Mouse (Mus musculus): ENCODE measurements around the gene Lrch4. TPM values are rescaled to one million over a fixed set of nuclear protein-coding genes. Genes with fewer than 3 reads are reported as not detected.

Gene Lrch4
- polyA plus RNA-seq, 1 experiment from 2014 or later: 36.4 TPM

GRCm38 (mm10) chr5:137627991-137628390 lies 930 bp upstream of the Lrch4 start:
- peaks cover 41% of the 10 kb centered on the region for H3K4me1 ChIP-seq (ENCODE audit: control insufficient read depth, insufficient read depth, low read length)
- H3K4me3 ChIP-seq (replicated peaks; ENCODE audit: low read length): peak overlapping the region; percentile 66
- H3K36me3 ChIP-seq (ENCODE audit: control insufficient read depth, insufficient read depth, low read length): no peaks in the 10 kb centered on the region
- peak overlapping the region; percentile 94 for H3K27ac ChIP-seq (ENCODE audit: low read length)
- no peaks in the 10 kb centered on the region for H3K27me3 ChIP-seq (ENCODE audit: control insufficient read depth, insufficient read depth, low read length)
- H3K9ac ChIP-seq (ENCODE audit: low read length): peak overlapping the region; percentile 76
- 3% methylated on average over 9 of the region's 9 CpGs for WGBS
- H3K9me3 ChIP-seq (replicated peaks; ENCODE audit: control insufficient read depth, low read length): no peaks in the 10 kb centered on the region
- H3K4me2 ChIP-seq (ENCODE audit: low read depth, low read length): peak overlapping the region; percentile 60
- no peak for ATAC-seq (ENCODE audit: insufficient read depth, low FRiP score)

- Histone ChIP-seq H3K4me2 (ENCODE audit: low read depth, low read length) (peak overlapping the region; percentile 92), H3K9ac (ENCODE audit: low read length) (peak overlapping the region; percentile 76), H3K27me3 (ENCODE audit: control insufficient read depth, insufficient read depth, low read length) (no peaks in the 10 kb centered on the region), H3K4me3 (replicated peaks; ENCODE audit: low read length) (peak overlapping the region; percentile 66), H3K4me1 (ENCODE audit: control insufficient read depth, insufficient read depth, low read length) (peaks cover 45% of the 10 kb centered on the region), H3K9me3 (replicated peaks; ENCODE audit: control insufficient read depth, low read length) (no peaks in the 10 kb centered on the region), H3K27ac (ENCODE audit: low read length) (peak overlapping the region; percentile 92), H3K36me3 (ENCODE audit: control insufficient read depth, insufficient read depth, low read length) (no peaks in the 10 kb centered on the region)
- 0% methylated on average over 23 of the region's 23 CpGs for WGBS
- peak; percentile 3; the same call in 1 of the 2 replicates for ATAC-seq (ENCODE audit: insufficient read depth, low FRiP score)
Measured at GRCm38 (mm10) chr5:137629306-137629721, 393 bp downstream of the Lrch4 start.

- WGBS: 13% methylated on average over 6 of the region's 6 CpGs
- H3K4me1 ChIP-seq (ENCODE audit: control insufficient read depth, insufficient read depth, low read length): peaks cover 42% of the 10 kb centered on the region
- peak overlapping the region; percentile 66 for H3K4me3 ChIP-seq (replicated peaks; ENCODE audit: low read length)
- peak overlapping the region; percentile 76 for H3K9ac ChIP-seq (ENCODE audit: low read length)
- no peaks in the 10 kb centered on the region for H3K27me3 ChIP-seq (ENCODE audit: control insufficient read depth, insufficient read depth, low read length)
- no peaks in the 10 kb centered on the region for H3K36me3 ChIP-seq (ENCODE audit: control insufficient read depth, insufficient read depth, low read length)
- peak; percentile 6; the same call in 1 of the 2 replicates for ATAC-seq (ENCODE audit: insufficient read depth, low FRiP score)
- peak overlapping the region; percentile 92 for H3K27ac ChIP-seq (ENCODE audit: low read length)
- H3K9me3 ChIP-seq (replicated peaks; ENCODE audit: control insufficient read depth, low read length): no peaks in the 10 kb centered on the region
- peak overlapping the region; percentile 92 for H3K4me2 ChIP-seq (ENCODE audit: low read depth, low read length)
Measured at GRCm38 (mm10) chr5:137629906-137630545, 1.1 kb downstream of the Lrch4 start.

GRCm38 (mm10) chr5:137630602-137631001 lies 1.7 kb downstream of the Lrch4 start:
- Histone ChIP-seq H3K4me2 (ENCODE audit: low read depth, low read length) (peak overlapping the region; percentile 92), H3K9me3 (replicated peaks; ENCODE audit: control insufficient read depth, low read length) (no peaks in the 10 kb centered on the region), H3K27ac (ENCODE audit: low read length) (peak overlapping the region; percentile 92), H3K27me3 (ENCODE audit: control insufficient read depth, insufficient read depth, low read length) (no peaks in the 10 kb centered on the region), H3K4me1 (ENCODE audit: control insufficient read depth, insufficient read depth, low read length) (peaks cover 42% of the 10 kb centered on the region), H3K36me3 (ENCODE audit: control insufficient read depth, insufficient read depth, low read length) (no peaks in the 10 kb centered on the region), H3K9ac (ENCODE audit: low read length) (peak overlapping the region; percentile 76), H3K4me3 (replicated peaks; ENCODE audit: low read length) (peak overlapping the region; percentile 66)
- 7% methylated on average over 3 of the region's 3 CpGs for WGBS
- ATAC-seq (ENCODE audit: insufficient read depth, low FRiP score): no peak

- peak overlapping the region; percentile 92 for H3K4me2 ChIP-seq (ENCODE audit: low read depth, low read length)
- no peaks in the 10 kb centered on the region for H3K36me3 ChIP-seq (ENCODE audit: control insufficient read depth, insufficient read depth, low read length)
- H3K27ac ChIP-seq (ENCODE audit: low read length): peak overlapping the region; percentile 92
- no peaks in the 10 kb centered on the region for H3K27me3 ChIP-seq (ENCODE audit: control insufficient read depth, insufficient read depth, low read length)
- H3K4me3 ChIP-seq (replicated peaks; ENCODE audit: low read length): peak overlapping the region; percentile 66
- 36% methylated on average over 9 of the region's 9 CpGs for WGBS
- ATAC-seq (ENCODE audit: insufficient read depth, low FRiP score): no peak
- H3K4me1 ChIP-seq (ENCODE audit: control insufficient read depth, insufficient read depth, low read length): peaks cover 42% of the 10 kb centered on the region
- H3K9ac ChIP-seq (ENCODE audit: low read length): peak overlapping the region; percentile 76
- no peaks in the 10 kb centered on the region for H3K9me3 ChIP-seq (replicated peaks; ENCODE audit: control insufficient read depth, low read length)
Measured at GRCm38 (mm10) chr5:137631171-137631570, 2.2 kb downstream of the Lrch4 start.

GRCm38 (mm10) chr5:137631591-137631990 lies 2.7 kb downstream of the Lrch4 start:
- peak overlapping the region; percentile 76 for H3K9ac ChIP-seq (ENCODE audit: low read length)
- peak overlapping the region; percentile 92 for H3K27ac ChIP-seq (ENCODE audit: low read length)
- no peaks in the 10 kb centered on the region for H3K36me3 ChIP-seq (ENCODE audit: control insufficient read depth, insufficient read depth, low read length)
- peaks cover 42% of the 10 kb centered on the region for H3K4me1 ChIP-seq (ENCODE audit: control insufficient read depth, insufficient read depth, low read length)
- H3K27me3 ChIP-seq (ENCODE audit: control insufficient read depth, insufficient read depth, low read length): no peaks in the 10 kb centered on the region
- H3K4me3 ChIP-seq (replicated peaks; ENCODE audit: low read length): peak overlapping the region; percentile 66
- H3K4me2 ChIP-seq (ENCODE audit: low read depth, low read length): peak overlapping the region; percentile 92
- WGBS: 46% methylated on average over 4 of the region's 4 CpGs
- no peaks in the 10 kb centered on the region for H3K9me3 ChIP-seq (replicated peaks; ENCODE audit: control insufficient read depth, low read length)
- no peak for ATAC-seq (ENCODE audit: insufficient read depth, low FRiP score)

GRCm38 (mm10) chr5:137633397-137634084 lies 4.6 kb downstream of the Lrch4 start:
- H3K4me3 ChIP-seq (replicated peaks; ENCODE audit: low read length): no peak overlapping the region
- H3K9ac ChIP-seq (ENCODE audit: low read length): peak overlapping the region; percentile 12
- peaks cover 11% of the 10 kb centered on the region for H3K36me3 ChIP-seq (ENCODE audit: control insufficient read depth, insufficient read depth, low read length)
- WGBS: 74% methylated on average over 12 of the region's 12 CpGs
- no peak overlapping the region for H3K27ac ChIP-seq (ENCODE audit: low read length)
- H3K4me2 ChIP-seq (ENCODE audit: low read depth, low read length): no peak overlapping the region
- no peaks in the 10 kb centered on the region for H3K27me3 ChIP-seq (ENCODE audit: control insufficient read depth, insufficient read depth, low read length)
- peaks cover 38% of the 10 kb centered on the region for H3K4me1 ChIP-seq (ENCODE audit: control insufficient read depth, insufficient read depth, low read length)
- no peak for ATAC-seq (ENCODE audit: insufficient read depth, low FRiP score)
- H3K9me3 ChIP-seq (replicated peaks; ENCODE audit: control insufficient read depth, low read length): no peaks in the 10 kb centered on the region

GRCm38 (mm10) chr5:137639472-137639871 lies 10.6 kb downstream of the Lrch4 start:
- H3K4me3 ChIP-seq (replicated peaks; ENCODE audit: low read length): no peak overlapping the region
- H3K4me1 ChIP-seq (ENCODE audit: control insufficient read depth, insufficient read depth, low read length): no peaks in the 10 kb centered on the region
- no peak for ATAC-seq (ENCODE audit: insufficient read depth, low FRiP score)
- no peak overlapping the region for H3K4me2 ChIP-seq (ENCODE audit: low read depth, low read length)
- H3K9me3 ChIP-seq (replicated peaks; ENCODE audit: control insufficient read depth, low read length): no peaks in the 10 kb centered on the region
- 72% methylated on average over 7 of the region's 7 CpGs for WGBS
- no peak overlapping the region; the same call in 1 of the 2 replicates for H3K9ac ChIP-seq (ENCODE audit: low read length)
- H3K27me3 ChIP-seq (ENCODE audit: control insufficient read depth, insufficient read depth, low read length): peaks cover 9% of the 10 kb centered on the region
- H3K27ac ChIP-seq (ENCODE audit: low read length): no peak overlapping the region
- peaks cover 33% of the 10 kb centered on the region for H3K36me3 ChIP-seq (ENCODE audit: control insufficient read depth, insufficient read depth, low read length)

- Histone ChIP-seq H3K9ac (ENCODE audit: low read length) (no peak within 1 kb of the TSS), H3K36me3 (ENCODE audit: control insufficient read depth, insufficient read depth, low read length) (peaks cover 33% of the 10 kb centered on the region), H3K4me1 (ENCODE audit: control insufficient read depth, insufficient read depth, low read length) (peaks cover 8% of the 10 kb centered on the region; the same call in 1 of the 2 replicates), H3K27me3 (ENCODE audit: control insufficient read depth, insufficient read depth, low read length) (peaks cover 24% of the 10 kb centered on the region), H3K4me3 (replicated peaks; ENCODE audit: low read length) (no peak within 1 kb of the TSS), H3K4me2 (ENCODE audit: low read depth, low read length) (no peak within 1 kb of the TSS), H3K9me3 (replicated peaks; ENCODE audit: control insufficient read depth, low read length) (no peaks in the 10 kb centered on the region), H3K27ac (ENCODE audit: low read length) (no peak within 1 kb of the TSS)
- WGBS: 82% methylated on average over 19 of the region's 19 CpGs
- no peak for ATAC-seq (ENCODE audit: insufficient read depth, low FRiP score)
Measured at GRCm38 (mm10) chr5:137641054-137641453, 12.1 kb downstream of the Lrch4 start, which contains the start of gene Sap25. Gene Sap25 (plus strand): TSS chr5:137641334.

Measured in stomach, embryonic 16.5 days (tissue).